Mouse (Mus musculus): Measurements from ENCODE around the gene Plekha6.

- TF ChIP-seq POLR2A (IDR thresholded peaks at IDR 0.05; ENCODE audit: insufficient read length, low read depth) (no peak), USF1 (IDR thresholded peaks at IDR 0.05; ENCODE audit: low read depth) (no peak), E2F4 (IDR thresholded peaks at IDR 0.05; ENCODE audit: insufficient read depth) (no peak), MAX (IDR thresholded peaks at IDR 0.05; ENCODE audit: low read depth) (no peak), CEBPB (IDR thresholded peaks at IDR 0.05; ENCODE audit: insufficient read depth, poor library complexity, severe bottlenecking) (no peak), POLR2AphosphoS2 (IDR thresholded peaks at IDR 0.05; ENCODE audit: insufficient read length, low read depth) (no peak), TCF12 (IDR thresholded peaks at IDR 0.05; ENCODE audit: insufficient read depth, poor library complexity, severe bottlenecking) (no peak), SRF (IDR thresholded peaks at IDR 0.05; ENCODE audit: control insufficient read depth, insufficient read length, low read depth) (no peak), REST (IDR thresholded peaks at IDR 0.05; ENCODE audit: insufficient read depth, insufficient read length) (no peak), MYOD1 (IDR thresholded peaks at IDR 0.05; ENCODE audit: control insufficient read depth in 1 of 3, insufficient read length in 2 of 3, low read depth in 2 of 3) (no peak), TCF3 (IDR thresholded peaks at IDR 0.05; ENCODE audit: insufficient read length, low read depth) (no peak), MYOG (IDR thresholded peaks at IDR 0.05; ENCODE audit: control insufficient read depth in 1 of 3, insufficient read depth in 1 of 3, insufficient read length in 2 of 3, low read depth in 2 of 3) (no peak)
Measured at GRCm38 (mm10) chr1:133235909-133236308, 71.9 kb downstream of the Plekha6 start.

Data from myocyte (in vitro differentiated cells).